ENCODE assay signal across 8 mouse cellular contexts in genomic region chr11:22287513-22287900, GRCm38 (mm10). TPM values are rescaled to one million over a fixed set of nuclear protein-coding genes. Genes with fewer than 3 reads are reported as not detected.
DNase-seq lines count a peak whose midpoint lies in the region; ATAC-seq and TF ChIP-seq lines count a peak whose summit lies in the region.

No protein-coding gene starts in this region.

- H3K4me1 ChIP-seq in heart, embryonic 11.5 days (ENCODE audit: control insufficient read depth, insufficient read depth, low read length) = no peaks in the 10 kb centered on the region
- peaks cover 23% of the 10 kb centered on the region for H3K4me1 ChIP-seq in G1E (ENCODE audit: insufficient read depth, low read depth, low read length)
- H3K4me1 ChIP-seq in hindbrain, embryonic 10.5 days (replicated peaks) = peaks cover 33% of the 10 kb centered on the region

- H3K9ac ChIP-seq in heart, embryonic 11.5 days (ENCODE audit: low read depth, low read length) = peak overlapping the region; percentile 80

- H3K27me3 ChIP-seq in heart, embryonic 11.5 days (ENCODE audit: control insufficient read depth, insufficient read depth, low read length) = no peaks in the 10 kb centered on the region
- H3K27me3 ChIP-seq in G1E (ENCODE audit: insufficient read depth, low read length) = no peaks in the 10 kb centered on the region; the same call in 1 of the 2 replicates
- no peaks in the 10 kb centered on the region for H3K27me3 ChIP-seq in hindbrain, embryonic 10.5 days (ENCODE audit: insufficient read depth, poor library complexity, severe bottlenecking)

- 2% methylated on average over 6 of the region's 6 CpGs for WGBS in heart, embryonic 11.5 days (ENCODE audit: insufficient replicate concordance)
- 1% methylated on average over 6 of the region's 6 CpGs for WGBS in hindbrain, embryonic 10.5 days

- H3K9me3 ChIP-seq in heart, embryonic 11.5 days (replicated peaks; ENCODE audit: control insufficient read depth, low read length) = no peaks in the 10 kb centered on the region
- H3K9me3 ChIP-seq in G1E (replicated peaks) = no peaks in the 10 kb centered on the region
- no peaks in the 10 kb centered on the region for H3K9me3 ChIP-seq in hindbrain, embryonic 10.5 days

- no peak for TF ChIP-seq CTCF in G1E (IDR thresholded peaks at IDR 0.05; ENCODE audit: low read depth, low read length)

- peak overlapping the region; percentile 56 for H3K4me3 ChIP-seq in heart, embryonic 11.5 days (ENCODE audit: low read depth, low read length)
- H3K4me3 ChIP-seq in G1E (ENCODE audit: low read depth, low read length) = peak overlapping the region; percentile 78
- peak overlapping the region; percentile 88 for H3K4me3 ChIP-seq in hindbrain, embryonic 10.5 days

- no peak for ATAC-seq in heart, embryonic 11.5 days (replicated peaks; ENCODE audit: insufficient number of reproducible peaks, low FRiP score, low TSS enrichment)
- ATAC-seq in G1E (ENCODE audit: extremely low read depth, insufficient number of reproducible peaks, low FRiP score, poor library complexity, severe bottlenecking) = no peak
- 0 out of 2 replicates have a peak, but pooled peaks have one; percentile 1 for ATAC-seq in megakaryocyte progenitor cell, adult 5-6 weeks (replicated peaks; ENCODE audit: poor library complexity)
- ATAC-seq in monocyte, adult 5-6 weeks (replicated peaks; ENCODE audit: insufficient number of reproducible peaks, low FRiP score, low TSS enrichment, poor library complexity, severe bottlenecking) = no peak

- intact Hi-C loops in heart, postnatal 10 days (cut with DNase I) = loop anchor here (5.0 kb wide), 2 partner anchors 330 to 695 kb away; partner anchors contain the start of genes Commd1 and Gm28048

- peak overlapping the region; percentile 86 for H3K27ac ChIP-seq in heart, embryonic 11.5 days (ENCODE audit: low read depth, low read length)
- peak overlapping the region; percentile 98 for H3K27ac ChIP-seq in hindbrain, embryonic 10.5 days

- H3K4me2 ChIP-seq in heart, embryonic 11.5 days = peak overlapping the region; percentile 70

- H3K36me3 ChIP-seq in heart, embryonic 11.5 days (ENCODE audit: control insufficient read depth, insufficient read depth, low read length) = no peaks in the 10 kb centered on the region
- H3K36me3 ChIP-seq in G1E (replicated peaks) = peaks cover 3% of the 10 kb centered on the region
- peaks cover 14% of the 10 kb centered on the region; the same call in 1 of the 2 replicates for H3K36me3 ChIP-seq in hindbrain, embryonic 10.5 days

- no peak for DNase-seq in heart, postnatal 10 days
- DNase-seq in G1E (ENCODE audit: low spot score) = no peak
- DNase-seq in hindbrain, embryonic 10.5 days (ENCODE audit: low spot score) = no peak
- no peak for DNase-seq in urinary bladder, postnatal 4 days (ENCODE audit: low spot score in 2 of 2)
- no peak for DNase-seq in cerebellum, adult 11-12 months

RNA-seq across cellular contexts. Expression of gene Ehbp1, which starts 54.6 kb away (rescaled TPM):
- polyA plus RNA-seq in heart, embryonic 11.5 days (2014; fragmentation: Nextera tagmentation; extraction: Ambion mirVana) = 13.5 and 18.3 TPM in 2 replicates
- 100 to 1,000 TPM; 100 to 119 TPM for total RNA-seq in heart, postnatal 10 days (2021)
- total RNA-seq in G1E (2014; fragmentation: Nextera tagmentation) (11.7 and 13.5 TPM in 2 replicates), G1E (2017) (3.5 and 3.8 TPM in 2 replicates)
- 0.30 and 0.37 TPM in 2 replicates for polyA plus RNA-seq in G1E (2012)
- 7.4 and 9.6 TPM in 2 replicates for polyA plus RNA-seq in hindbrain, embryonic 10.5 days (2016; fragmentation: Nextera tagmentation; extraction: Ambion mirVana)
- 3.4 and 6.8 TPM in 2 replicates for total RNA-seq in megakaryocyte progenitor cell, adult 5-6 weeks (2015)
- total RNA-seq in megakaryocyte progenitor cell, adult 5-6 weeks (2017) = 2.2 and 3.0 TPM in 2 replicates
- 1.6 to 12.2 TPM (median 6.2 TPM) in 3 replicates for total RNA-seq in monocyte, adult 5-6 weeks (2017)
